Mouse (Mus musculus): ENCODE data around the gene Sdha. TPM values are rescaled to one million over a fixed set of nuclear protein-coding genes. Genes with fewer than 3 reads are reported as not detected.

Gene Sdha
- total RNA-seq (2021): 906 and 913 TPM in 2 replicates
- long read RNA-seq, experiment 1, transcript Sdha-201 (15 exons, 2,900 nt): major isoform, 1,056 of 1,179 reads
- long read RNA-seq, experiment 1, partial matches to known transcripts: 77 of 1,179 reads
- long read RNA-seq, experiment 1, other reads (novel, unspliced or antisense): 42 of 1,179 reads
- long read RNA-seq, experiment 2, transcript Sdha-201 (15 exons, 2,900 nt): major isoform, 715 of 871 reads
- long read RNA-seq, experiment 2, transcript Sdha-206 (2 exons, 858 nt): minor isoform, 19 of 871 reads
- long read RNA-seq, experiment 2, partial matches to known transcripts: 77 of 871 reads
- long read RNA-seq, experiment 2, other reads (novel, unspliced or antisense): 60 of 871 reads

DNA sequence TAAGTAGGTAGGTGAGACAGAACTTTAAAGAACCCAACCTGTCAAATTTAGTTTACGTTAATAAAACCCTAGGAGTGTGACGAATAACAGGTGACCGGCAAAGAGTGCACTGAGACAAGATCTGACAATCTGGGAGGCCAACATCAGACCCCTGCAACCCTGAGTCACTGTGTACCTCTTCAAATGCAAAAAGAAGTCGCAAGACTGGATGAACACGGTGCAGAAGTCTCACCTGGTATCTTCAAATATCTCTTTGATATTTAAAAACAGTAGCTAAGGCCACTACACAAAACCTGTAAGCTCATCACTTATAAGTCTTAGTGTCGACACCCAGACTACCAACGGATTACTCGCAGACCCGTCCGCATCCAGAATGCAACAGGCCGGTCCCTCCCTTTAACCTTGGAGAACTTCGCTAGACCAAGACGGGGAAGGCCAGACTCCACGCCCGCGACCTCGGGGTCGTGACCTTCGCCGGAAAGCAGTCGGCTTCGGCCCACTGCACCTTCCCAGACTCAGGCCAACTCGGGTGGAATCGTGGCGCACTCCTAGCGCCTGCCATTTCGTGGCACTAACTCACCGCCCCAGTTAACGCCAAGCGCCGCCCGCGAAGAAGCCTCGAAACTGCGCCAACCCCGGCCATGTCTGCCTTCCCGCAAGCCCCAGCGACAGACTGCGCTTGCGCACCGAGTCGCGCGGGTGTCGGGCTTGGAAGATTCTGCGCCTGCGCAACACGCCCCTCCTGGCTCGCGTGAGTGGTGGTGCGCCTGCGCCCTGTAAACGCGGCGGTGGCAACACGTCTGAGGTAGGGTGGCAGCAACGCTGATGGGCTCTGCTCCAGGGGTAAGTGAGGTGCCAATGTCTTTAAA lies at the start of gene Sdha, which contains the start of gene Ccdc127:
Sdha (minus strand) TSS at position 715 of the 869 bp plus-strand sequence.
Ccdc127 (plus strand) TSS at position 744 of the 869 bp plus-strand sequence.
- peak; percentile 98 for DNase-seq

DNA sequence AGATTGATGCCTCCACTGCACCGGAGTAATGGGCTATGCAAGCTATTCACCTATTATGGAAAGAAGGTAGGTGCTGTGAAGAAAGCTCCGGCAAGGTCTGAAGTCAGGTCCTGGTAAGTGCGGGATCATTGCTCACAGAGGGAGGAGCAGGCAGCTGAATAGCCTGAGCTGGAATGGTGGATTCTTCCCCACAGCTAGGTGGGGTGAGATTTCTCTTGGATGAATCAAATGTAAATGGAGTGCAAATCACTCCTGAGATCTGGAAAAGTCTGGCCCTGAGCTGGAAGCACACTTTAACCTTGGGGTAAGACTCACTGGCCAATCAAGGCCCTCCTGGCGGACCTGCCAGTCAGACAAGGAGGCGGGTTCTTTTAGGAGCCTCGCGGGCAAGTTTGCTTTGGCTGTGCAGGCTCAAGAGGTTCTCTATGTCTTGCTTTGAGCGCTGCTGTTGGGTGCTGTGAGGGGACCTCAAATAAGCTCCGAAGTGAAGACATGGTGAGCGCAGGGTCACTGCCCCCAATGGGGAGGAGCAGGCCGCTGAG lies 49.3 kb upstream of the Sdha start, which contains the start of gene Ftl1-ps1:
Ftl1-ps1 (plus strand) TSS at position 397 of the 542 bp plus-strand sequence.
- peak; percentile 77 for DNase-seq

DNA sequence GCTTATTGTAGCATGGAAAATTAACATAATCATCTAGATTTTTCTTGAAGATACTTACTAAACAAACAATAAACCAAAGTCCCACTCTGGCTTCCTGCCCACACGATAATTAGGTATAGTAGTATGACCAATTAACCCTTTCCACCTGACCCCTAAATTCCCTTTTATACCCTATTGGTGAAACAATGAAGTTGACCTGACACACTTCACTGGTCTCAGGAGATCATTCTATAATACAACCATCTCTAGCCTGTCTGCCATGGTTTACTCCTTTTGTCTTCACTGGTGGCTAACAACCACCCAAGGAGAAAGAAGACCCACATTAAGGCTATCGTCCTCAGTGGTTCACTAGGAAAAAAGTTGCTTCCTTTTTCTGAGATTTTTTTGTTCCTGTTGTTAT lies 41.1 kb upstream of the Sdha start:
- DNase-seq: no peak

DNA sequence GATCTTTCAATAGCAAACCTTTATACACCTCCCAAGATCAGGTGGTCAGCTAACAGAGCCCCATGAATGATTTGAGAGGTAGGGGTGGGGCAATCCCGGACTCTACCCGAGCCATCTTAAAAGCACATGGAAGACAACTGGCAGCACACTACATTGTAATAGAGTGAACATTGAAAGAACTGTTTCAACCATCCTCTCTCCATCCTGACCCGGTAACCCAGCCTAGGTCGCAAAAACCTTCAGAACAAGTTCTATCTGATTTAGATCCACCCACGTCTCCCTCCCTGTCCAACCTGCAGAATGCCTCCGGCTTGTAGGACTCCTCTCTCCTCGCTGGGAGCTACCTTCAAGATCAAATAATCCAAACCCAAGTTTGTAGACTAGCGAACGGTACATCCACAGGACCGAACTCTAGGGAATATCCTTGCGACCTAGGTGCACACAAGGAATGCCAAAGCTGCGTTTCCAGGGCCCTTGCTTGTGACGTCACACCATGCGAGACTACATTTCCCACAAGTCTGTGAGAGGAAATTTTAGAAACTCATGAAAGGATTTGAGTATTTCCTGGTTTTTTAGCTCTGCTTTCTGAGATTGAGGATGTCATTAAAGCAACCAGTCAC lies 40.4 kb upstream of the Sdha start, which contains the start of gene Zfp72:
Zfp72 (minus strand) TSS at position 466 of the 620 bp plus-strand sequence.
- DNase-seq: peak; percentile 86

DNA sequence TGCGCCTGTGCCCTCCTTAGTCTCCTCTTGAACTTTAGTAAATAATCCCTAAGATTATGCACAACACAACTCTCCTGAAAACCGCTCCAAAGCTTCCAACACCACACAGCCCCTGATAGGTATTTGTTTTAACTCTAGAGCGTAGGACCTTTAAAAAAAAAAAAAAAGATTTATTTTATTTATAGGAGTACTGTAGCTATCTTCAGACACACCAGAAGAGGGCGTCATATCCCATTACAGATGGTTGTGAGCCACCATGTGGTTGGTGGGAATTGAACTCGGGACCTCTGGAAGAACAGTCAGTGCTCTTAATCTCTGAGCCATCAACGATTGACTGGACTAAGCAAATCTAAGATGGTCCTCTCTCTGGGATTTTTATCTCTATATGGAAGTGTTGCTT lies 39.6 kb upstream of the Sdha start:
- no peak for DNase-seq

DNA sequence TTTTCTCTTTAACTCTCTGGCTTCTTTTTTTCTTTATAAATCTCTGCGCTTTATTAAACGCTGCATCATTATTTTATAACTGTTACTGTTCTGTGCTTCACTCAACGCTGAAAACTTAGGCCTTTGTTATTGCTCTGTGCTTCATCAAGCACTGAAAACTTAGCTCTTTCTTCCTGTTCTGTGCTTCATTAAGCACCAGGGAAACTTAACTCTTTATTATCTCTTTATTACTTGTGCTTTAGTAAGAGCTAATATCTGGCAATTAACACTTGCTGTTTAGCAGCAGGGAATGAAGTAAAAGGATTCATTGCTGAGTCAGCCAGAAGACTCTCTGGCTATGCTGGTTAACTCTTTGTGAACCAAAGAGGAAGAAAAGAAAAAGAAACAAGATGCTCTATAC lies 32.2 kb upstream of the Sdha start:
- DNase-seq: no peak

DNA sequence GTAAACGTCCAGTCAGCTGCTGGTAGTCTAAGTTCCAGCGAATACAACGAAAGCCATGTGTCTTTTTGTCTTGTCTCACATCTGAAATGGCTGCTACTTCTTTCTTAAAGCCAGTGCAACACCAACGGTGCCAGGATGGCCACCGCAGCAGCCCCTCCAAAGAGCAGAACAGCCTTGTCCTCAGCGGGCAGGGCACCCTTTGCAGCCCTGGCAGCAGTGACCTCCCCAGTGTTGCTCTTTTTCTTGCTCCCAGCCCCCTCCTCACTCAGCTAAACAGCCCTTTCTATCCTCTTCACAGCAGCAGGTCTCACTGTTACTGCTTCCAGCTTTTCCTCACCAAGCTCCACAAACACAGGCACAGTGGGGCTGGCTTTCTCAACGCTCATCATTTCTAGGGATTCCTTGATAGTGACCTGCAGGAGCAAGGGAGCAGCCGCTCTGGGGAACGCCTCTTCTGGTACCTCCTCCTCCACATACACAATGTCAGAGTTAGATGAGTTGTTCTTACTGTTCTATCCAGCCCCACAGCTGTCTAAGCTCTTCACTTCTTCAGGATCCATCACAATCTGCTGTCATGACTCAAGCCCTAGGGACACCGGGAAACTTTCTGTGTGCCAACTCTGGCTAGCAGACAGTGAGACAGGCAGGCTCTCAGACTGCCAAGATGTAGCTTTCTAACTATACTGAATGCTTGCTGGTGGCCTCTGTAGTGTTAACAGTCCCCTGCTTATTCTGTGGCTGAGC lies 31.6 kb upstream of the Sdha start:
- DNase-seq: peak; percentile 7

DNA sequence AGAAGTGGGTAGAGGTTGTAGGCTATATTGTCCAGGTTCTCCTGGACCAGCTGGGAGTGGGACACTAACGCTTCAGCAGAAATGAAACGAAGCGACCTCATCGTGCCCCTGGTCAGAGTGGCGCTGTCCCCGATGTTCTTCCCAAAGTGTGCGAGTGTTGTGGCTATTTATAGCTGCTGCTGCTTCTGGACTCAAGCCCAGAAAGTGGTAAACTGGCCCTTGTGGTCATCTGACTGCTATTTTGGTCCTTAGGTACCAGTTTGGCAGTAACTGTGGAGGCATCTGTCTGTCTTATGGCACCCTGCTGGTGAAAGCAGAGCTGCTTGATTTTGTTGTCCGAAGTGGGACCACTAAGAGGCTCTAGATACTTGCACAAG lies 13.8 kb upstream of the Sdha start, which contains the start of gene Lrrc14b:
Lrrc14b (minus strand) TSS at position 147 of the 377 bp plus-strand sequence.
- DNase-seq: peak; percentile 60

DNA sequence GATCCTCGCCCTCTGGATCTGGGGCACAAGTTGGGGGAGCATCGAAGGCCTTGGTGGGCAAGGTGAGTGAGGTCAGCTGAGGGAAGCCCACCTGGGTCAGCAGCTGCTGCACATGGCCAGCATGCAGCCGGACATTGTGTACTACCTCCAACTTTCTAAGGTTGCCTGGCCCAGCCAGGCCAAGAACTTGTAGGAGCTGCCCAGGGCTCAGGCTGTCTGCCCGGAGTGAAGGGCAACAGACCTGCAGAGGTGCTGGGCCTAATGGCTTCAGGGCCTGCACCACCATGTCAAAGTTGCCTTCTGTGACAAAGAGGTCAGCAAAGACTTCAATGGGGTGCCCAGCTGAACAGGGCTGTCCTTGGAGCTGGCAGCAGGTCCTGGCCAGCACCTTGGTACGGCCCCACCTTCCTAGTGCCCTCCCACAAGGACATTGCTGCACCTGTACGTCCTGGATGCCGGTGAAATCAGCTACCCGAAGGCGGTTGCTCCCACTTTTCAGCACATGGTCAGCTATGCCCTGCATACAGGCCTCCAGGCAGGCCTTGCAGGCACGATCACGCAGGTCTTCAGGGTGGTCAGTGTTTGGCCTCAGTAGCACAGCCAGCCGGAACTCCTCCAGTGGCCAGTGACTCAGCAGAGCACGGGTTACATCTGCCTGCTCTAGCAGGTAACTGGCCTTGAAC lies 13.2 kb upstream of the Sdha start:
- no peak for DNase-seq

DNA sequence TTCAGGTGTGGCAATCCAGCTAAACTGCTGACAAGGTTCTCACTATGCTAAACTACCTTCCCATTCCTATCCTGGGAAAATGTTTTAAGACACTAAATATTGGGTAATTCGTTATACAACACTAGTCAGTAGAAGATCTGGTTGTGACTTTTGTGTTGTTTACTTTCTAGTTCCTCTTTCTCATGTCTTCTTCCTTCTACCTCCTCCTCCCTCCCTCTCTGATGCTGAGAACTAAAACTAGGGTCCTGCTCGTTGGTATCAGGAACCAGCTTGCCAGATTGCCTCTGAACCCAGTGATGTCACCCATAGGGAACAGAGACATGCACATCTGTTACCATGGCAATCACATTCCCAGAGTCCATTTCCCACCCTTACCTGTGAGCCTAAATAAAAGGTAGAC lies 12.1 kb upstream of the Sdha start:
- no peak for DNase-seq

DNA sequence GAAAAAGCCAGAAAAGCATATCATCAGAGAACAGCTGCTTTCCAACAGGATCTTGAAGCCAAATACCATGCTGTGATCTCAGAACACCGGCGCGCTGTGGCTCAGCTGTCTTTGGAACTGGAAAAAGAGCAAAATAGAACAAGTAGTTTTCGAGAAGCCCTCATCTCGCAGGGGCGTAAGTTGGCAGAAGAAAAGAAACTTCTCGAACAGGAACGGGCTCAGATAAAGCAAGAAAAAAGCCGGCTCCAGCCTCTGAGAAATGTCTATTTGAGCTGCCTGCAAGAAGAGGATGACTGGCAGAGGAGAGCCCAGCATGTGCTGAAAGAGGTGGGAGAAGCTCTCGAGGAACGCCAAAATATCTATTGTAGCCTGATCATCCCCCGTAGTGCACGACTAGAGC lies 6.4 kb upstream of the Sdha start:
- no peak for DNase-seq

DNA sequence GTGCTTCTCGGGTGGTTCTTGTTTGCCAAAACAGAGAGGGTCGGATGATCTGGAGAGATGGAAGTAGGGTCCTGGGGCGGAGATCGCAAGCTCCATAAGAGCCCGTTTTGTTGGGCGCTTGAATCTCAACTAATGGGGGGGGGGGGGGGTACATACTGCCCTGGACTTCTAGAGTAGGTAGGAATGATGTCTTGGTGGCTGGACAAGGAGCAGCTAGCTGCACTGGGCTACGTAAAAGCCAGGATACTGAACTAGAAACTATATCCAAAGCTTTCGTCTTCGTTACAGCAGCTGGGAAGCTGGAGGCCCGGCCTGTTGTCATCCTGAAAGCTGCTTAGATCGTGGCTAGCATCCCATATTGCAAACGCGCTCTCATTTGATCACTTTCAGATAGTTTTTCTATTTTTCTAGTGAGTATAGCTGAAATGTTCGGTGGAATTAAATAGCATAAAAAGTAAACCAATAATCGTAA lies 391 bp upstream of the Sdha start:
- DNase-seq: no peak

DNA sequence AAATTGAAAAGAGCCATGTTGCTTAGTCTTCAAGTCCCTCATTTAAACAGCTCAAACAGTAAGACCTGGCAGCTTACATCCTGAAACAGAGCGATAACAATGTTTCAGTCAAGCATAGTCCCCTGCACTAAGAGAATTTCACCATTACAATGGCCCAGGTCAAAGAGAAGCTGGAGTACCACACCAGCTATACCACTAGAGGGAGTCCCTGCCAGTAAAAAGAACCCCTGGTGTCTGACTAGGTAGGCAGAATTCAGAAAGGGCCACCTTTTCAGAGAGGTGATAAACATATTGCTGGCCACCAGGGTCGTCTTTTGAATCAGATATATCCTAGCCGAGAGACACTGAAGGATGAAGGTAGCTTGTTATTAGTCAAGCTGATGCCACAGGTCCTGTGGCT lies 9.0 kb downstream of the Sdha start:
- DNase-seq: peak; percentile 67

DNA sequence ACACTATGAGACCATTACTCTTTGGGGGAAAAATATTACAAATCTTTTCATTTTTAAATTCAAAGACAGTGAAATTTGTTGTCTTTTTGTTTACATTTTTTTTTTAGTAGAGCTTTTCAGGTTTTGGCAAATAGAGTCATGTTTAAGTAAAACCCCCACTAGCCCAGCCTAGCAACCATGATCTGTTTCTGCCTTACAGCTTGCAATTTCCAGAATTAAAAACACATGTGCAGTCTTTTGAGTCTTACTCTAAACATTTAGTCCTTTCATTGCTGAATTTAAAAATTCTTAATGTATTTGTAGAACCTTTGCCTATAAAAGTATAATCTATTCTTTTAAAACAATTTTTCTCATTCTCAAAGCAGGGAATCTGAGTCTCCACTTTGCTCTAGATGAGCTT lies 20.8 kb downstream of the Sdha start:
- DNase-seq: no peak

DNA sequence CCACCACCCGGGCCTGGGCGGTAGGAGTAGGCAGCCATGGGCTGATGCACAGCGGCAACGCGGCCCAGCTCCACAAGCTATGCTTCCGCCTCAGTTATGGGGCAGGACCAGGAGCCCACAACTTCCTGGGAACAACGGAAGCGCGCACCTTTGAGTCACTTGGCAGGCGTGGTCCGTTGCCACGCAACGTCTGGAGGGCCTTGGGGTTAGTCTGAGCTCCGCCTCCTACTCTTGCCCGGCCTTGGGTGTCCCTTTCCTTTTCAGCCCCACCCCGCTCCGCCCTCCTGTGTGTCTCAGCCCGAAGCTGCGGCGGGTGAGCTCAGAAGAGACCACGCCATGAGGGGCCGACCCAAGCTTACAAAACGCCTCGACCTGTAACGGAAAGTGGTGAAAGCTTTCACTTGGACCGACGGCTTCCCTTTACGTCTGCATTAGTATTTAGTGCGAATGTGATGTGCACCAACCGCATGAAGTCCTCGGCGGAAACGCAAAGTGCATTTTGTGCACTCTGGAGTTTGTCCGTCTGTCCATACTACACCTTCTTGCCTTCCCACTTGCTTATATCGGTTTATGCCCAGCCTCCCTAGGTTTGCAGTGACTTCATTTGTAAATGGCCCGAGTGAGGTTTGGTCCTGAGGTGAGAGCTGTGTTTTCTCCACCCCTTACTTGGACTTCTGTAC lies 32.8 kb downstream of the Sdha start, which contains the start of gene Pdcd6:
Pdcd6 (minus strand) TSS at position 411 of the 680 bp plus-strand sequence.
- DNase-seq: peak; percentile 97

DNA sequence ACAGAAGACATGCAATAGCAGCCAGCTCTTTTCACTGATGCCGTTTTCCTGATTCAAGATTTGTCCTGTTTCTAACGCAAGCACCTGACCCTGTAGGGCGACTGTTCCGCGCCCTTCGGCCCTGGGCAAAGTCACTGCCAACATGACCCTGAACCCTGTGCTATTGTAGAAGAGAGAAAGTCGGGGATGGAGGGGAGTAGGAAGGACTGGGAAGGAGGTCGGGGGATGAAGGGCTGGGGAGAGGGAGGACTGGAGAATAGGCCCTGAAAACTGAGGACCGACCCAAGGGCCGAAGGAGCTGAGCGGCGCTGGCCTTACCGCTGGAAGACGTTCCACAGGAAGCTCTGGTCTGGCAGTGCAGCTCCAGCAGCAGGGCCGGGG lies 33.3 kb downstream of the Sdha start:
- no peak for DNase-seq

DNA sequence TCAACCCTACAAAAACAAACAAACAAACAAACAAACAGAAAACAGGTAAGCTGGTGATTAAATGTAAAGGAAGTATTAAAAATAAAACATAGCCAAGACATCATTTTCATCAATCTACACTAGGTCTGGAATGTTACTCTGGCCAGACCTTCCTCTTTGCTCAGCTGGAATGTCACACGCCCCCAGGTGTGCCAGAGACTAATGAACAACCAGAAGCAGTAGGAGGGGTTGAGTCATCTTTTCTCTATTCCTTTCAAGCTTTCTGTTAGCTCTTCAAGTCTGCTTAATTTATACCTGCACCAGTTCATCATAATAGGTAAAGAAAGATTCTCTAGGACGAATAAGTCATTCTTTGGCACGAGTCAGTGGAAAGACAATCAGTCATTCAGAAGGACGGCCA lies 33.7 kb downstream of the Sdha start:
- no peak for DNase-seq

DNA sequence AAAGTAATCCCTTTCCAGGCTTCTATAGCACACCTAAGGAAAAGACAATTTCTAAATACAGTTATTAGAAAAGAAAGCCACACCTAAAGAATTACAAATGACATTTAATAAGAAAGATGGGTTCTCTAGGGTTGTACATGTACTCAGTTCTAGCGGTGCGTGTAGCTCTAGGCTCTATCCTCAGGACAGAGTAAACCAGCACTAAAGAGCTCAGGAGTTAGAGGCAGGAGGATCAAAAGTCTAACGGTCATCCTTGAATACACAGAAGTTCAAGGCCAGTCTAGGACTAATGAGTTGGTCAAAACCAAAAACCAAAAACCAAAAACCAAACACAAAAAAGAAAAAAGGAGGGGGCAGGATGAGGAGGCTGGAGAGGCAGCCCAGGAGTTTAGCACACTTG lies 35.5 kb downstream of the Sdha start:
- no peak for DNase-seq

DNA sequence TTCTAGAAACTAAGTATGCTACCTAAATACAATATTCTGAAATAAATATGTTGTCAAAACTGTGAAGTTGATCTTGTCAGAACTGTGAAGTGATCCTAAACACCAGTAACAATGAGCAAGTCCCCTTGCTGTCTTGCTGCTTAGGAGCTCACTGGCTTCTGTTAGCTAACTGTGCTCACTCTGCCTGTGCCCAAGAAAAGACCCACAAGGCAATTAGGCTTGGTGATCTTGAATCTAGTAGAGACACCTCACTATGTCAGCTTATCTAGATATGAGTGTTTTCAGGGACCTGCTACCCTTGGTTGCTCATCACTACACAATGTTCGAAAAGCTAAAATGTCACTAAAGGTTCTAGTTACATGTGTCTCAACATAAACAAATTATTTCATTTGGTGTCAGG lies 44.3 kb downstream of the Sdha start:
- DNase-seq: no peak

DNA sequence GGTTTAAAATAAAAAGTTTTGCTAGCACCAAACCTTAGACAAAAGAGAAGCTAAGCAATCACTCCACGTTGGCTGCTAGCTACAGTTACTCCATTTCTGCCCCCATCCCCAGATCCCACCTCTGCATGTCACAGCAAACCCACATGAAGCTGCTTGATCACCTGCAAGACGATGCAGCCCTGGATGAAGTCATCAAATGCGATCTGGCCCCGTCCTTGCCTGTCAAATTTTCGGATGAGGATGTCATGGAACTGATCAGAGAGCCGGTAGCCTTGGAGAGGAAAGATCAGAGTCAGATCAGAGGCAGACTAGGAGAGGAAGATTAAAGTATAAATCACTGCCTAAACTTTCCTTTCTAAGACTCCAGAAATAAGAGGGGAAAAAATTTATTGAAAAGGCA lies 44.7 kb downstream of the Sdha start:
- DNase-seq: peak; percentile 24

Data from adrenal gland, postnatal 14 days (tissue).